Mouse (Mus musculus) hindbrain, embryonic 10.5 days (tissue): Measurements from ENCODE around the gene Gm10491. TPM values are rescaled to one million over a fixed set of nuclear protein-coding genes. Genes with fewer than 3 reads are reported as not detected.
"Not testable (repeated sequence)": the region's sequence is repeated elsewhere in the genome, so short reads cannot be mapped to it uniquely, and the experiment has no call there.

ENCODE experiments used
- DNase-seq: peaks from one replicate; pipeline ENCODE4 v3.0.0-alpha.2; 2017; ENCODE audit warnings: low spot score
- H3K27ac ChIP-seq: fragments of 300-500 bp; sonication (generic); 2 replicates; pipeline ENCODE4 v1.5.1; 2016; ENCODE audit warnings: mild to moderate bottlenecking, moderate library complexity
- H3K27me3 ChIP-seq: fragments of 300-500 bp; sonication (generic); 2 replicates; pipeline ENCODE4 v1.6.1; 2016; ENCODE audit warnings: mild to moderate bottlenecking; ENCODE audit not compliant: poor library complexity, insufficient read depth, severe bottlenecking
- H3K36me3 ChIP-seq: fragments of 300-500 bp; sonication (generic); 2 replicates; pipeline ENCODE4 v1.6.1; 2016; ENCODE audit warnings: mild to moderate bottlenecking, moderate library complexity
- H3K4me1 ChIP-seq: fragments of 300-500 bp; sonication (generic); replicated peaks from 2 replicates; pipeline ENCODE4 v1.6.1; 2016; ENCODE audit warnings: mild to moderate bottlenecking
- H3K4me3 ChIP-seq: fragments of 300-500 bp; sonication (generic); 2 replicates; pipeline ENCODE4 v1.5.1; 2016; ENCODE audit warnings: mild to moderate bottlenecking, moderate library complexity
- H3K9me3 ChIP-seq: fragments of 300-500 bp; sonication (generic); 2 replicates; pipeline ENCODE4 v1.6.1; 2016; ENCODE audit warnings: mild to moderate bottlenecking, moderate library complexity
- WGBS: fragments of 180-500 bp; shearing (Covaris S2); methylation state at CpG from one replicate; pipeline ENCODE4 v1.1.7; 2016; 5-methylcytosine and 5-hydroxymethylcytosine counted together
- polyA plus RNA-seq: library from polyadenylated mRNA; unstranded; fragments of >200 nt; fragmentation: Nextera tagmentation; extraction: Ambion mirVana; gene quantifications from 2 replicates; pipeline ENCODE4 v1.2.1, GENCODE M21; 2016

Gm10491 gene
- polyA plus RNA-seq, 1 experiment from 2014 or later: not detected

DNA sequence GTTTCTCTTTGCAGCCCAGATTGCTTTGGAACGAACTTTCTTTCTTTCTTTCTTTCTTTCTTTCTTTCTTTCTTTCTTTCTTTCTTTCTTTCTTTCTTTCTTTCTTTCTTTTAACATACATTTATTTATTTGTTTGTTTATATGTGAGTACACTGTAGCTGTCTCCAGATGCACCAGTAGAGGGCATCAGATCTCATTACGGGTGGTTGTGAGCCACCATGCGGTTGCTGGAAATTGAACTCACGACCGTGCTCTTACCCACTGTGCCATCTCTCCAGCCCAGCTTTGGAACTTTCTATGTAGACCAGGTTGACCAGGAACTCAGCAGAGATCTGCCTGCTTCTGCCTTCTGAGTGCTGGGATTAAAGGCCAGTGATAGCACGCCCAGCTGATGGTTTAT lies 10.3 kb upstream of the Gm10491 start:
- H3K27ac ChIP-seq, DNase-seq, H3K36me3 ChIP-seq, H3K4me3 ChIP-seq, H3K9me3 ChIP-seq: not testable (repeated sequence)
- H3K27me3 ChIP-seq: peaks cover 36% of the 10 kb centered on the region
- 74% methylated on average over 6 of the region's 6 CpGs for WGBS
- peaks cover 27% of the 10 kb centered on the region for H3K4me1 ChIP-seq

DNA sequence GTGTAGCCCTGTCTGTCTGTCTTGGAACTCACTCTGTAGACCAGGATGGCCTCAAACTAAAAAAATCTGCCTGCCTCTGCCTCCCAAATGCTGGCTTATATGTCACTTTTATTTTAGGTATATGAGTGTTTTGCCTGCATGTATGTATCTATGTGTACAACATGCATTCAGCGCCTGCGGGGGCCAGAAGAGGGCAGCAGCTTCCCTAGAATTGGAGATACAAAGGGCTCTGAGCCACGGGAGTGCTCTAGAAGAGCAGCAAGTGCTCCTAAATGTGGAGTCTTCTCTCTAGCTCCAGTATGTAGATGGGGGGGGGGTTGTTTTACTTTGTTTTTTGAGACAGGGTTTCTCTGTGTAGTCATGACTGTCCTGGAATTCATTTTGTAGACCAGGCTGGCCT lies 8.0 kb upstream of the Gm10491 start:
- not testable (repeated sequence) for H3K9me3 ChIP-seq

DNA sequence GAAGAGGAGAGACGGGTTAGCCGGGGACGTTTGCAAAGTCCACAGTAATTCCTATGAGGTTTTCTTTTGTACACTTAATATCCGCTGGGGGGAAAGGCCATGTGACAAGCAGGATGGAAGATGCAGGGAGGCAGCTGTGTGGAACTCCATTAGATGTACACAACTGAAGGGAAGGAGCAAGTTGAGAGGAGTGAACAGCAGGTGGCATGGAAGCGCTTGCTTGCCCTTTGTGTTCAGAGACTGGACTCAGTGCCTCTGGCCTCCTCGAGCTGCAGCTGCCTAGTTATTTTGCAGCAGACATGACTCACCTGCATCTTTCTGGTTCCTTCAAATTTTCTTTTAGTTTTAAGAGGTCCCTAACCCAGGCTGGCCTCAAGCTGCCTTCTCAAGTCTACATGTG lies 2.8 kb upstream of the Gm10491 start:
- no peak for DNase-seq
- Histone ChIP-seq H3K27ac (no peak overlapping the region), H3K4me1 (no peaks in the 10 kb centered on the region), H3K9me3 (no peaks in the 10 kb centered on the region), H3K27me3 (no peaks in the 10 kb centered on the region), H3K4me3 (no peak overlapping the region), H3K36me3 (peaks cover 17% of the 10 kb centered on the region)
- WGBS: 60% methylated on average over 6 of the region's 6 CpGs

More for the DNA sequence above, 8.0 kb upstream of the Gm10491 start:
- H3K36me3 ChIP-seq, H3K4me3 ChIP-seq, DNase-seq, H3K27ac ChIP-seq: not testable (repeated sequence)
- H3K4me1 ChIP-seq: peaks cover 14% of the 10 kb centered on the region
- WGBS: 21% methylated on average over 3 of the region's 3 CpGs
- H3K27me3 ChIP-seq: peaks cover 14% of the 10 kb centered on the region

DNA sequence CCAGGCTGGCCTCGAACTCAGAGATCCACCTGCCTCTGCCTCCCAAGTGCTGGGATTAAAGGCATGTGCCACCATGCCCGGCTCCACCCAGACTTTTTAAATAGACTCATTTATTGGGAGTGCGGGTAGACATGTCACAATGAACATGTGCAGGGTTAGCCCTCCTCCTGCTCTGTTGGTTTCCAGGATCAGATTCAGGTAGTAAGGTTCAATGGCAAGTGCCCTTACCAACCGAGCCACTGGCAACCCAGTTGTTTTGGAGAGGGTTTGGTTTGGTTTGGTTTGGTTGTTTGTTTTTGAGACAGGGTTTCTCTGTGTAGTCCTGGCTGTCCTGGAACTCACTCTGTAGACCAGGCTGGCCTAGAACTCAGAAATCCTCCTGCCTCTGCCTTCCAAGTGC lies 1.6 kb upstream of the Gm10491 start, which contains the start of gene Gm10490:
TSS of gene Gm10490 (plus strand) at position 301 of the 400 bp plus-strand sequence.
- H3K4me3 ChIP-seq, DNase-seq, H3K9me3 ChIP-seq, H3K27me3 ChIP-seq, H3K4me1 ChIP-seq, H3K27ac ChIP-seq: not testable (repeated sequence)
- WGBS: 94% methylated on average over 4 of the region's 4 CpGs
- peaks cover 25% of the 10 kb centered on the region for H3K36me3 ChIP-seq

DNA sequence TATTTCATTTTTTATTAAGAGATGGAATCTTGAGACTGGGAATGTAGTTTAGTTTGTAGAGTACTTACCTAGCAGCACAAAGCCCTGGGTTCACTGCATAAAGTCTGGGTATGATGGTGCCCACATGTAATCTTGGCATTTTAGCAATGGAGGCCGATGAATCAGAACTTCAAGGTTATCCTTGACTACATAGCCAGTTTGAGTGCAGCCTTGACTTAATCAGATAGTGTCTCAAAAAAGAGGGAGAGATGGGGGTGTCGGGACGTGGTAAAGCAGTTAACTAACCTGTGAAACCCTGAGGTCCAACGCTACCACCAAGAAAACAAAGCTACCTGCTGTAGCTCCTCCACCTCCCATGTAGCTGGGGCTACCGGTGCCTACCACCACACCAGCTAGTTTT lies 3.2 kb downstream of the Gm10491 start:
- Histone ChIP-seq H3K27ac (no peak overlapping the region), H3K4me3 (no peak overlapping the region), H3K4me1 (no peaks in the 10 kb centered on the region), H3K27me3 (no peaks in the 10 kb centered on the region), H3K36me3 (peaks cover 34% of the 10 kb centered on the region), H3K9me3 (no peaks in the 10 kb centered on the region)
- WGBS: 93% methylated on average over 5 of the region's 5 CpGs
- DNase-seq: no peak

DNA sequence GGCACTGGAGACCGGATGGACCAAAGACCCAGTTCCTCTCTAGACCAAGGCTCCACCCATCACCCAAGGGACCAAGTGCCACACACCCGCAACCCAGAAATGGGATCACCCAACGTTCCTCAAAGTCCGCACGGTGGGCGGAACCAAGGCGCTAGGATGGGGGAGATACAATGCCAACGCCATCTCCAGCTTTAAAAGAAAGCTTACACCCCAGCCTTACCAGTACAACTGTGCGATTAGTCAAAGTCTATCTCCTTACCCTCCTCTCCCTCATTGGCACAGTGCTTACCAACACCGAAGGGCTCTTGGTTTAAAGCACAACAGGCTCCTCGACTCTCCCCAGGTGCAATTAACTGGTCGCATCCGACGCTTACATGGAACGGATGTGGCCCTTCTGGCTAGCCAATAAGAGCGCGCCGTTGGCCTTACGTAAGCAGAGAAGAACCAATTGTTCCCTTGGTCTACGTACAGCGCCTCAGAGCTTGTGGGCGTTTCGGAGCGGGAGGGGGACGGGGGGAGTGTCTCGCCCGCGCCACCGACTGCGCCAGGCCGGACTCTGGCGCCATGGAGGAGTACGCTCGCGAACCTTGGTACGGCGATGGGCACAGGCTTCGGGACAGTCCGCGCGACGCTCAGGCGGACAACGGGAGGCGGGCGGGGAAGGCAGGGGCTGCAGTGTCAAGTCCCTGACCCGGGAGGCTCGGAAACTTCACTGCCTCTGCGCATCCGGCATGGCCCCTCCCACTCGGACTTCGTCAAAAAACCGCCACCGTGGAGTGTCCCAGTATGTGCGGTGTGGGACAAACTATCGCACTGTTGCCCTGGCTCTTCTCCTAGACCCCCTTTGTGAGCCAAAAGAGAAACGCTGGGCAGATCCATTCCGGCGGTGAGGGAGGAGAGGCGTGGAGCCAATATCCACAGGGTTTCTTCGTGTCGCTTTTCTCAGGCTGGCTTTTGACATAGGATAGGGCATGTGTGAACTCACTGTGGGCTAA lies 8.5 kb downstream of the Gm10491 start, which contains the start of the genes Pqbp1 and Timm17b:
TSS of gene Pqbp1 (minus strand) at position 390 of the 995 bp plus-strand sequence.
TSS of gene Timm17b (plus strand) at position 478 of the 995 bp plus-strand sequence.
- Histone ChIP-seq H3K4me1 (peaks cover 7% of the 10 kb centered on the region), H3K9me3 (0 out of 2 replicates have a peak, but pooled peaks cover 8% of the 10 kb centered on the region), H3K27me3 (no peaks in the 10 kb centered on the region), H3K4me3 (peak within 1 kb of the TSS; percentile 60), H3K36me3 (peaks cover 30% of the 10 kb centered on the region), H3K27ac (peak within 1 kb of the TSS; percentile 89)
- DNase-seq: peak; percentile 87
- 18% methylated on average over 62 of the region's 62 CpGs for WGBS

DNA sequence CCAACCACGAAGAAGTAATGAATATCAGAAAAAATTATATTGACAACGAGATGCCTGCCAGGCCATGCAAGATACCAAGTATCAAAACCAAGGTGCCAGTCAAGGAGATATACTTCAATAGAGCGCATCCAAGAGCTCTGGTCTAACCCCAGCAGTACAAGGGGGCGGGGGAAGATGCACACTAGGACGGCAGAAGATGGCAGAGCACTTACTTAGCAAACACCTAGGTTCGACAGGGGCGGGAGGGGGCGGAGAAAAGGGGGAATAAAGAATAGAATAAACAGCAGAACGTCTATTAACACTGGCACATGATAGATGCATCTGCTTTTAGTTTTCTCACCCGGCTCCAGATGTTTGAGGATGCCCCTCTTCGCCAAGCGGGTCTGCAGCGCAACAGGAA lies 9.4 kb downstream of the Gm10491 start:
- H3K27ac ChIP-seq: peak overlapping the region; percentile 89
- 27% methylated on average over 13 of the region's 13 CpGs for WGBS

DNA sequence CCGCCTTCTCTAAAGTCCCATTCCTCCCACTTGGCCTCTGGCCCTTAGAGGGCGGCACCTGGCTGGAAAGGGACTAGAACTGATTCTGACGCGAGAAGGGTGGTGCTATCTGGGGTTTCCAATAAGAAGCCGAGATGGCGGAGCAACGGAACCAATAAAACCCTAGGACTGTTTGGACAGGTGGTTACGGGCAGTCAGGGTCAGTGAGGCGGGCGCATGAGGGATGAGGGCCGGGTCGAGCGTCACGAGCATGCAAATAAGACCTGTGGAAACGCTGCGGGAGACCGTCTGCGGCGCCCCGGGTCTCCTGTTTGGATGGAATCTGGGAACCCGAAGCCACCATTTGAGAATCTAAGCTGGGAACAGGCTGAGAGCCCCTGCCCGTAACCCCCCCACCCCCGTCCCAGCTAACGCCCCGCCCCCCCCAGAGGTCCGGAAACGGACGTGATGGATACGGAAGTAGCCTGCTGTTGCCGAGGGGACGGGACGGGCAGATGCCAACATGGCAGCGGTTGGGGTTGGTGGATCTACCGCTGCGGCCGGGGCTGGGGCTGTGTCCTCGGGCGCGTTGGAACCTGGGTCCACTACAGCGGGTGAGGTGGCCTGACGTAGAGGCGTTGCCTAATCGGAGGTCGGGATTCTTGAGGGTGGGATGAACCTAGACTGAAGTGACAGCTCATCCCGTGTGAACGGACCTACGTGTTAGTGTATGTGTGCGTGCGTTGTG lies 23.6 kb downstream of the Gm10491 start, which contains the start of gene Slc35a2:
TSS of gene Slc35a2 (plus strand) at position 188 of the 727 bp plus-strand sequence.
- Histone ChIP-seq H3K4me3 (peak within 1 kb of the TSS; percentile 64), H3K36me3 (peaks cover 16% of the 10 kb centered on the region; the same call in 1 of the 2 replicates), H3K27ac (peak within 1 kb of the TSS; percentile 87), H3K4me1 (peaks cover 13% of the 10 kb centered on the region), H3K27me3 (no peaks in the 10 kb centered on the region), H3K9me3 (no peaks in the 10 kb centered on the region; the same call in 1 of the 2 replicates)
- peak; percentile 82 for DNase-seq
- WGBS: 13% methylated on average over 49 of the region's 49 CpGs

More for the DNA sequence above, 9.4 kb downstream of the Gm10491 start:
- Histone ChIP-seq H3K4me3 (peak overlapping the region; percentile 60), H3K9me3 (0 out of 2 replicates have a peak, but pooled peaks cover 8% of the 10 kb centered on the region), H3K4me1 (peaks cover 7% of the 10 kb centered on the region), H3K36me3 (peaks cover 32% of the 10 kb centered on the region), H3K27me3 (no peaks in the 10 kb centered on the region)
- DNase-seq: no peak

DNA sequence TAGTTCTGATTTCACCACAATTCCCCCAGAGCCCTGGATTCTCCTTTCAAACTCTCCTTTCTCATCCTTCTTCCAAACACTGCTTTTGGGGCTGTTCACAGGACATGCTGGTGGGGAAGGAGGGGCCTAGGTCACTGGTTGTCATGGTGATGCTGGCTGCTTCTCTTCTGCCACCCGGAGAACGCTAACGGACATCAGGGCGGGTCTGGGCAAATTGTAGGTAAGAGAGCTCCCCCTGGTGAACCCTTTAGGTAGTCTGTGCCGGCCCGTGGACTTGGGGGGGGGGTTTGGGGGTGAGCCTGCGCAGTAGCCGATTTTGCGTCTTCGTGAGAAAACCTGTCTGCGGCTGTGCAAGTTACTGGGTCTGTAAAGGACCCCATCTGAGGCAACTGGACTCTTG lies 27.8 kb downstream of the Gm10491 start:
- WGBS: 12% methylated on average over 11 of the region's 11 CpGs
- Histone ChIP-seq H3K4me1 (peaks cover 16% of the 10 kb centered on the region), H3K27ac (no peak overlapping the region), H3K9me3 (no peaks in the 10 kb centered on the region; the same call in 1 of the 2 replicates), H3K27me3 (no peaks in the 10 kb centered on the region), H3K36me3 (peaks cover 11% of the 10 kb centered on the region), H3K4me3 (peak overlapping the region; percentile 60)
- DNase-seq: peak; percentile 73

DNA sequence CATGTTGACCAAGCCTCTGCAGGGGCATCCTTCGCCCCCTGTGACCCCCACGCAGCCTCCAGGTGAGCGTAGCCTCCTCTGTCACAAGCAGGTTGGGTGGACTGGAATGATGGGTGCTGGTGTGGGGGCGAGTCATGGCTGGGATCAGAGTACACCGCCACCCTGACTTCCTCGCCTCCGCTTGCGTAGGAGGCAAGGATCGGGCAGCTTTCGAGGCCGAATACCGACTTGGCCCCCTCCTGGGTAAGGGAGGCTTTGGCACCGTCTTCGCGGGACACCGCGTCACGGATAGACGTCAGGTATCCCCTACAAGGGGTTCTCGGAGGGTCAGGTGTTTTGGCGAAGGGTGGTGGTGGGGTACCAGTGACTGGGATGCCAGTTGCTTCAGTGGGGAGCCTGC lies 29.1 kb downstream of the Gm10491 start:
- 21% methylated on average over 21 of the region's 21 CpGs for WGBS
- Histone ChIP-seq H3K4me1 (peaks cover 14% of the 10 kb centered on the region), H3K9me3 (no peaks in the 10 kb centered on the region), H3K27ac (peak overlapping the region; percentile 69; the same call in 1 of the 2 replicates), H3K27me3 (no peaks in the 10 kb centered on the region), H3K36me3 (peaks cover 25% of the 10 kb centered on the region), H3K4me3 (peak overlapping the region; percentile 60)
- no peak for DNase-seq

DNA sequence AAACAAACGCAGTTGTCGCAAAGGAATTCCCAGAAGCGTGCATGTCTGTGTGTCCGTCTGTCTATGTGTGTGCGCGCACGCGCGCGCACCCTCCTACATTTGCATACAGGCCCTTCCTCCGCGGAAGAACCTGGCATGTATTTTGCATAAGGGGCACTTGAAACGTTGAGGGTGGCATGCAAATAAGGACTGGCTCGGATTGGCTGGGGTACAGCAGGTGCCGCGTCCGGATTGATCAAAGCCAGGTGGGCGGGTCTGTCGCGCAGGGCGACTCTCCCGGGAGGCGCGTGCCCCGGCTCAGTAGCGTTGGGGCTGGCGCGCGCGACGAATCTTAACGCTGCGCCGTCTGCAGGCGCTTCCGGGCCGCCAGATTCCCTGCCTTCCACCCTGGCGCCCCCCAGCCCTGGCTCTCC lies 29.6 kb downstream of the Gm10491 start, which contains the start of gene Pim2:
TSS of gene Pim2 (plus strand) at position 256 of the 413 bp plus-strand sequence.
- no peaks in the 10 kb centered on the region for H3K27me3 ChIP-seq
- peaks cover 29% of the 10 kb centered on the region for H3K36me3 ChIP-seq
- WGBS: 17% methylated on average over 38 of the region's 38 CpGs
- H3K9me3 ChIP-seq: no peaks in the 10 kb centered on the region
- H3K27ac ChIP-seq: peak within 1 kb of the TSS; percentile 69; the same call in 1 of the 2 replicates
- DNase-seq: peak; percentile 74
- peak within 1 kb of the TSS; percentile 60 for H3K4me3 ChIP-seq
- H3K4me1 ChIP-seq: peaks cover 14% of the 10 kb centered on the region

DNA sequence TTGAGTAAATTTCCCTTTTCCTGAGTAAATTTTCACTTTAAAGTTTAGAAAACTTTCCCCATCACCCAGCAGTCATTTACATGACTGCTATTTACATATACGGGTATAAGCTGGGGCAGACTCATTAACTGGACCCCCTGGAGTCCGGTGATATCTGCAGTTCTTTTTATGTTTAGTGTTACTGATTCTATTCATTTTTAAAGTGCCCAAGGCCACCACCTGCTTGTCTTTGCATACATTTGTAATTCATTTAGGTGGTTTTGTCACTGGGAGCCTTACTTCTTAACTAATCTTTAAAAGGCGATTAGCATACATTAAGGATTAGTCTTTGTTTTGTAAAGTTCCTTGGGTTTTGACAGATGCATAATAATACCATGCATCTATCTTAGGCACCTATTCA lies 37.8 kb downstream of the Gm10491 start:
- no peaks in the 10 kb centered on the region for H3K27me3 ChIP-seq
- H3K36me3 ChIP-seq: peaks cover 49% of the 10 kb centered on the region
- H3K4me3 ChIP-seq: no peak overlapping the region
- 48% methylated on average over 3 of the region's 3 CpGs for WGBS
- no peak overlapping the region for H3K27ac ChIP-seq
- DNase-seq: no peak
- no peaks in the 10 kb centered on the region for H3K4me1 ChIP-seq
- no peaks in the 10 kb centered on the region for H3K9me3 ChIP-seq
